Mouse (Mus musculus): ENCODE data around the gene Actn1. TPM values are rescaled to one million over a fixed set of nuclear protein-coding genes. Genes with fewer than 3 reads are reported as not detected.

Gene Actn1
- total and polyA plus RNA-seq, 3 experiments, result 2.7 to 13.2 (median 5.5) TPM

- TF ChIP-seq POLR2AphosphoS2 (IDR thresholded peaks at IDR 0.05; ENCODE audit: low read depth, low read length), result no peak
- no peak for TF ChIP-seq ZNF384 (IDR thresholded peaks at IDR 0.05; ENCODE audit: low read depth, low read length)
- TF ChIP-seq JUND (conservative IDR thresholded peaks at IDR 0.05; ENCODE audit: low read depth, low read length), result no peak
- TF ChIP-seq RAD21 (IDR thresholded peaks at IDR 0.05; ENCODE audit: low read depth, low read length), result no peak
- no peak for TF ChIP-seq CTCF (conservative IDR thresholded peaks at IDR 0.05 in 1 of 2, IDR thresholded peaks at IDR 0.05 in 1 of 2; ENCODE audit: low read depth in 2 of 2, low read length in 2 of 2)
- TF ChIP-seq BHLHE40 (IDR thresholded peaks at IDR 0.05; ENCODE audit: low read depth, low read length), result no peak
- TF ChIP-seq GABPA (IDR thresholded peaks at IDR 0.05; ENCODE audit: insufficient replicate concordance, low read depth, low read length), result no peak
- TF ChIP-seq MYC (IDR thresholded peaks at IDR 0.05; ENCODE audit: low read depth, low read length), result no peak
- no peak for TF ChIP-seq USF1 (IDR thresholded peaks at IDR 0.05; ENCODE audit: low read depth, low read length)
- TF ChIP-seq ZC3H11A (IDR thresholded peaks at IDR 0.05; ENCODE audit: low read depth, low read length), result no peak
- no peak for TF ChIP-seq ZKSCAN1 (IDR thresholded peaks at IDR 0.05; ENCODE audit: borderline replicate concordance, low read depth, low read length)
- no peak for TF ChIP-seq ETS1 (conservative IDR thresholded peaks at IDR 0.05; ENCODE audit: low read depth, low read length)
- TF ChIP-seq ELF1 (IDR thresholded peaks at IDR 0.05; ENCODE audit: low read depth, low read length), result no peak
- no peak for TF ChIP-seq NRF1 (IDR thresholded peaks at IDR 0.05; ENCODE audit: low read depth, low read length)
- TF ChIP-seq E2F4 (IDR thresholded peaks at IDR 0.05; ENCODE audit: insufficient replicate concordance, low read depth, low read length), result no peak
- TF ChIP-seq JUN (IDR thresholded peaks at IDR 0.05; ENCODE audit: insufficient read depth, low read depth, low read length), result no peak
- TF ChIP-seq MXI1 (IDR thresholded peaks at IDR 0.05; ENCODE audit: low read depth, low read length), result no peak
- TF ChIP-seq PAX5 (IDR thresholded peaks at IDR 0.05; ENCODE audit: low read length), result no peak
- Histone ChIP-seq H3K27ac (ENCODE audit: insufficient read depth, low read depth) (no peak overlapping the region), H3K79me2 (replicated peaks; ENCODE audit: control insufficient read depth, extremely low read depth, insufficient read depth, poor library complexity, severe bottlenecking) (no peaks in the 10 kb centered on the region), H3K4me3 (replicated peaks in 1 of 3; ENCODE audit: low read depth in 2 of 3, low read length in 2 of 3, poor library complexity in 1 of 3) (no peak overlapping the region), H3K9ac (ENCODE audit: insufficient read depth, low read depth) (no peak overlapping the region), H3K4me1 (ENCODE audit: control insufficient read depth in 1 of 2, insufficient read depth in 2 of 2) (0 out of 4 replicates have a peak, but pooled peaks cover 0 to 5% of the 10 kb centered on the region in 2 experiments), H3K27me3 (replicated peaks) (no peaks in the 10 kb centered on the region), H3K4me2 (ENCODE audit: insufficient read depth, low read depth, poor library complexity, severe bottlenecking) (no peak overlapping the region), H3K9me3 (replicated peaks; ENCODE audit: low read length) (no peaks in the 10 kb centered on the region), H3K36me3 (replicated peaks in 1 of 2; ENCODE audit: control insufficient read depth in 1 of 2, insufficient read depth in 1 of 2, low read length in 1 of 2) (peaks cover 0 to 2% of the 10 kb centered on the region in 2 experiments)
- in situ Hi-C loops (cut with MboI; ENCODE audit: low pct_ligation_motif_present, low pct_unique_long_range_greater_than_20kb, low sequenced_read_pairs), result no loop called here
- no peak for DNase-seq (ENCODE audit: extremely low read depth)
- dilution Hi-C loops (cut with MboI; ENCODE audit: extremely low pct_ligation_motif_present, extremely low pct_unique_long_range_greater_than_20kb, low sequenced_read_pairs), result no loop called here
Measured at GRCm38 (mm10) chr12:80244127-80244526, 16.0 kb downstream of the Actn1 start.

GRCm38 (mm10) chr12:80243335-80243734 lies 16.8 kb downstream of the Actn1 start:
- no peak overlapping the region for H3K4me2 ChIP-seq (ENCODE audit: insufficient read depth, low read depth, poor library complexity, severe bottlenecking)
- H3K79me2 ChIP-seq (replicated peaks; ENCODE audit: control insufficient read depth, extremely low read depth, insufficient read depth, poor library complexity, severe bottlenecking), result no peaks in the 10 kb centered on the region
- in situ Hi-C loops (cut with MboI; ENCODE audit: low pct_ligation_motif_present, low pct_unique_long_range_greater_than_20kb, low sequenced_read_pairs), result no loop called here
- H3K36me3 ChIP-seq (replicated peaks in 1 of 2; ENCODE audit: control insufficient read depth in 1 of 2, insufficient read depth in 1 of 2, low read length in 1 of 2), result peaks cover 0 to 2% of the 10 kb centered on the region in 2 experiments
- H3K27me3 ChIP-seq (replicated peaks), result no peaks in the 10 kb centered on the region
- no peak overlapping the region for H3K4me3 ChIP-seq (replicated peaks in 1 of 3; ENCODE audit: low read depth in 2 of 3, low read length in 2 of 3, poor library complexity in 1 of 3)
- DNase-seq (ENCODE audit: extremely low read depth), result no peak
- dilution Hi-C loops (cut with MboI; ENCODE audit: extremely low pct_ligation_motif_present, extremely low pct_unique_long_range_greater_than_20kb, low sequenced_read_pairs), result no loop called here
- no peak overlapping the region for H3K27ac ChIP-seq (ENCODE audit: insufficient read depth, low read depth)
- H3K9me3 ChIP-seq (replicated peaks; ENCODE audit: low read length), result no peaks in the 10 kb centered on the region
- TF ChIP-seq MAX (IDR thresholded peaks at IDR 0.05; ENCODE audit: low read length) (no peak), MEF2A (IDR thresholded peaks at IDR 0.05; ENCODE audit: borderline replicate concordance, low read depth, low read length) (no peak), RAD21 (IDR thresholded peaks at IDR 0.05; ENCODE audit: low read depth, low read length) (no peak), UBTF (IDR thresholded peaks at IDR 0.05; ENCODE audit: low read depth, low read length) (no peak), KAT2A (IDR thresholded peaks at IDR 0.05; ENCODE audit: insufficient replicate concordance, low read length) (no peak), ETS1 (conservative IDR thresholded peaks at IDR 0.05; ENCODE audit: low read depth, low read length) (no peak), E2F4 (IDR thresholded peaks at IDR 0.05; ENCODE audit: insufficient replicate concordance, low read depth, low read length) (no peak), MAZ (IDR thresholded peaks at IDR 0.05; ENCODE audit: low read depth, low read length) (no peak), GABPA (IDR thresholded peaks at IDR 0.05; ENCODE audit: insufficient replicate concordance, low read depth, low read length) (no peak), POLR2AphosphoS2 (IDR thresholded peaks at IDR 0.05; ENCODE audit: low read depth, low read length) (no peak), TCF12 (IDR thresholded peaks at IDR 0.05; ENCODE audit: low read depth, low read length) (no peak), EP300 (IDR thresholded peaks at IDR 0.05; ENCODE audit: low read length) (no peak)
- no peak overlapping the region for H3K9ac ChIP-seq (ENCODE audit: insufficient read depth, low read depth)
- H3K4me1 ChIP-seq (ENCODE audit: control insufficient read depth in 1 of 2, insufficient read depth in 2 of 2), result 0 out of 4 replicates have a peak, but pooled peaks cover 0 to 5% of the 10 kb centered on the region in 2 experiments
